Mouse (Mus musculus) embryonic fibroblast, embryonic 13.5 days (primary cell): ENCODE data around the gene BC005537. TPM values are rescaled to one million over a fixed set of nuclear protein-coding genes. Genes with fewer than 3 reads are reported as not detected.

ENCODE experiments used
- H3K27ac ChIP-seq: 2 replicates; pipeline ENCODE4 v1.5.1; 2012; ENCODE audit warnings: low read length, control low read depth, inconsistent platforms; ENCODE audit not compliant: insufficient read depth
- H3K4me1 ChIP-seq: 2 replicates; pipeline ENCODE4 v1.6.1; 2011; ENCODE audit warnings: low read length; ENCODE audit not compliant: control insufficient read depth, insufficient read depth
- H3K4me3 ChIP-seq: 2 replicates; pipeline ENCODE4 v1.5.1; 2011; ENCODE audit warnings: mild to moderate bottlenecking, control low read depth, low read length; ENCODE audit not compliant: insufficient read depth
- CTCF ChIP-seq: IDR thresholded peaks from 2 replicates; pipeline ENCODE4 v1.5.1; 2011; ENCODE audit warnings: mild to moderate bottlenecking, control low read depth, low read length, moderate library complexity, borderline replicate concordance; ENCODE audit not compliant: insufficient read depth
- POLR2A ChIP-seq: IDR thresholded peaks from 2 replicates; pipeline ENCODE4 v1.6.1; 2011; ENCODE audit warnings: low read depth, mild to moderate bottlenecking, control low read depth, low read length, moderate library complexity
- polyA plus RNA-seq: library from polyadenylated mRNA; stranded (reverse); fragments of >200 nt; gene quantifications from 2 replicates; pipeline ENCODE4 v1.2.4, GENCODE M21; 2011; ENCODE audit warnings: low read depth; ENCODE audit not compliant: missing spikeins, insufficient read length

Gene BC005537
- polyA plus RNA-seq, 1 experiment, result 165 TPM

DNA sequence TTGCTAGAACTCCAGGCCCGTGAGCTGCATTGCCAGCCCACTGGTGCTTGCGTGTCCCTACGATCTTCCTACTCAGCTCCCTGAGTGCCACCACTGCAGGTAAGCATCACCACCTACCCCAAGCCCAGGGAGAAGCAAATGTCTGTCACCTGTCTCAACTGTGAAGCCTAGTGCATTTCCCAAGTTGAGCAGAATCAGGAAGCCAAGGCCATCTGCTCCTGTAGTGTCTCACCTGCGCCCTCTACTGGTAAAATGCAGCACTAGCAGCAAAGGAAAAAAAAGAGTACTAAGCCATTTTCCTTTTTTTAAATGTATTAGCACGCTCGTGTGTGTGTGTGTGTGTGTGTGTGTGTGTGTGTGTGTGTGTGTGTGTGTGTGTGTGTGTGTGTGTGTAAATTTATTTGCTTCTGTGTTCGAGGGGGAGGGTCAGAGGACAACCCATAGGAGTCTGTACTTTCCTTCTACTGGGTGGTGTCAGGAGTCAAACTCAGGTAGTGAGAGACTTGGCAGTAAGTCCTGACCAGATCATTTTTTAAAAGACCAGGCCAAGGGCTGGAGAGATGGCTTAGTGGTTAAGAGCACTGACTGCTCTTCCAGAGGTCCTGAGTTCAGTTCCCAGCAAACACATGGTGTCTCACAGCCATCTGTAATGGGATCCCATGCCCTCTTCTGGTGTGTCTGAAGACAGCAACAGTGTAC lies 25.2 kb upstream of the BC005537 start:
- TF ChIP-seq CTCF (peak; percentile 60; the same call in 1 of the 2 replicates), POLR2A (no peak)
- H3K4me3 ChIP-seq, result no peak overlapping the region
- no peaks in the 10 kb centered on the region for H3K4me1 ChIP-seq
- no peak overlapping the region for H3K27ac ChIP-seq

DNA sequence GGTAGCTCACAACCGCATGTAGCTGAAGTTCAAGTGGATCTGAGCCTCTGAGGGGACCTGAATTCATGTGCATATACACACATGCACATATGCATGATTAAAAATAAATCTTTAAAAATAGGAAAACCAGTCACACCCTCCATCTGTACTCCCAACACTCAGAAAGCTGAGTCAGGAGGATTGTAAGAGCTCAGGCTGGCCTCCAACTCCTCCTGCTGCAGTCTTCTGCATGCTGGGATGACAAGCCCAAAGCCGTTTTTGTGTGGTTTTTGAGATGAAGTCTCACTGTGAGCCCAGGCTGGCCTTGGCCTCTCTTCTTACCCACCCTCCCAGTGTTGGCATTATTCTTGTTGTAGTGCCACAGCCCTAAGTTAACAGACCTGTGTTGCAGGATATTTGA lies 23.4 kb upstream of the BC005537 start:
- H3K4me3 ChIP-seq, result no peak overlapping the region
- TF ChIP-seq CTCF (no peak), POLR2A (no peak)
- H3K27ac ChIP-seq, result no peak overlapping the region
- peaks cover 5% of the 10 kb centered on the region for H3K4me1 ChIP-seq

DNA sequence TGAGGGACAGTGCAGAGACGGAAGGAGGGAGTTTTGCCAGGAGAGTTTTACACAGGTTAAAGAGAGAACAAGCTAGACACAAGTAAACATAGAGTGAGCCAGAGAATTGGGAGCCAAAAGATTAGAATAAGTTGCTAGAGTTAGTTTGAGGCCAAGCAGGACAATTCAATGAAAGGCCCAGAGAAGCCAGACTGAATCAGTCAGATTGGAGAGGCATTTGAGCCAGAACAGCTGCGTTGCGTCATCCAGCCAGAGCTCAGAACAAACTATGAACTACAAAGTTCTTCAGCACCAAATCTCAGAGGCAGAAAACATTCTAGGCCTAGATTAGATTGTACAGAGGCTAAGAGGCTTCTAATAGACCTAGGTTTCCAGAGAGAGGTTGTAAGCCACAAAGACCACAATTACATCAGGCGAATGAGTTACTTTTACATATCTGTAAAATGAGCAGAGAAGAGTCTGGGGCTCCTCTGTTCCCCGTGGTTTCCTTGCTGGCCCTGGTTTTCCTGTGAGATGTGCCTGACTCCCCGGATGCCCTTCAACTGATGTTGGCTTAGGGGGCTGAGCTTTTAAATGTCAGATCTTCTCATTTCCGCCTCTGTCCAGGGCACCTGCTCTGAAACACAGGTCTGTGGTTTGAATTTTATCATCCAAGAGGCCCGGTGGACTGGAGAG lies 22.6 kb upstream of the BC005537 start:
- TF ChIP-seq POLR2A (no peak), CTCF (no peak)
- Histone ChIP-seq H3K4me3 (no peak overlapping the region), H3K27ac (no peak overlapping the region), H3K4me1 (peaks cover 5% of the 10 kb centered on the region)

DNA sequence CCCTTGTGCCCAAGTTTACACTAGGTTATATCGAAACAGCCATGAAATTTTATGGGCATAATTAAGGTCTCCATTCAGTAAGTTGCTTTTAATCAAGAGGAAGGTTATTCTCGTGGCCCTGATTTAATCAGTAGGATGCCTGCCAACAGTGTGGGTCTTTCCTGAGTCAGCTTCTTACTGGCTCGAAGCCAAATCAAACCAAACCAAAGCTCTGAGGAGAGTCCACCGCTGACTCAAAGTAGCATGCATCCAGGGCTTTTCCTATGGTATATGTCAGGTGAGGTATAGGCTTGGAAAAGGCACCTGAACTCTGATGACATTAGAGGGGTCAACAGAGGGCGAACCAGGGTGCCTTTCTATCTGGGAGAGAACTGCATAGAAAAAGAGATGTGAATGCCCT lies 19.5 kb upstream of the BC005537 start:
- Histone ChIP-seq H3K4me1 (peaks cover 5% of the 10 kb centered on the region), H3K27ac (no peak overlapping the region), H3K4me3 (no peak overlapping the region)
- TF ChIP-seq POLR2A (no peak), CTCF (no peak)

DNA sequence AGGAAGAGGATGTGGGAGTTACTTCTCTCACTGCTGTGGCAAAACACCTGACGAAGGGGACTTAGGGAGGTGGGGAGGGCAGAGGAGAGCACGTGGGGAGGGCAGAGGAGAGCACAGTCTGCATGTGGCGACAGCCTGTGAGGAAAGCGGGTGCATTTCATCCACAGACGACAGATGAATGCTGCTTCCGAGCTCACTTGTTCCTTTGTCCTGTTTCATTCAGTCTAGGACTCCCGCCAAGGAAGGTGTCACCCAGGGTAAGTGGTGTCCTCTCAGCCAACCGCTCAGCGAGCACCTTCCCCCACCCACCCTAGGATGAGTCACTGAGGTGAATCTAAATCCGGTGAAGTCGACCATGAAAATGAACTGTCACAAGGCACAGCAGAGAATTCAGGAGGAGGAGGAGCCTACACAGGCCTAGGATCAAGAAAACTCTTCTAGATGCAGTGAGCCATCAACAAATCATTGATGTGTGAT lies 15.4 kb upstream of the BC005537 start:
- Histone ChIP-seq H3K4me3 (no peak overlapping the region), H3K27ac (no peak overlapping the region), H3K4me1 (peaks cover 5% of the 10 kb centered on the region)
- no peak for TF ChIP-seq CTCF
- TF ChIP-seq POLR2A, result no peak

DNA sequence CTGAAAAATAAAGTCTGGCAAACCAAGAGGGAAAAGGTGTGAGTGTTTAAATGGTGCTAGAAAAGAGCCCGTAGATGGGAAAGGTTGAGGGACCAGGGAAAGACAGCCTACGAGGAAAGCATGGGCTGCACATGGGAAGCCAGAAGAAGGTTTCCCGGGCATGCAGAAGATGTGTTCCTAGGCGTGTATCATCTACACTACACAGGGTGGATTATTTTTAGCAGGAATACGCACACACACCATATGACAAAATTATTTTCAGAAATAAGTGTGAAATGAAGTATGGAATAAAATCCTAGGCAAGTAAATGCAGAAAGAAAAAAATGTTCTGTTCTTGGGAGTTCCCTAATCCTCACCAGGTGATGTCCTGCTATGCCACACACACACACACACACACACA lies 14.0 kb upstream of the BC005537 start:
- no peak for TF ChIP-seq CTCF
- TF ChIP-seq POLR2A, result no peak
- H3K4me1 ChIP-seq, result peaks cover 5% of the 10 kb centered on the region
- H3K4me3 ChIP-seq, result no peak overlapping the region
- H3K27ac ChIP-seq, result no peak overlapping the region

DNA sequence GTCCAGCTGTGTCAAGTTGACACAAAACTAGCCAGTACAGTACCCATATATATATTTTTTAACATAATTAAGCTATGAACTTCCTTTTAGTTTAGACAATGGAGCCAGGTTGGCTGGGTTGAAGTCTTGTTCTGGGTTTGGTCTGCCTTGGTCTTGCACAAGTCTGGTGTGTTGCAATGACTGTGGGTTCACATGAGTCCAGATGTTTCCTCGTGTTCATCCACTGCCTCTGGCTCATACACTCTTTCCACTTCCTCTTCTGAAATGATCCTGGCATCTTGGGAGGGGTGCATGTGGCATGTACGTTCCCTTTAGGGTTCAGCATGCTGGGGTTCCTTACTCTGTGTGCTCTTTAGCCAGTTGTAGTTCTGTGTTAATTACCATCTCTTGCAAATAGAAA lies 10.1 kb upstream of the BC005537 start:
- Histone ChIP-seq H3K4me3 (no peak overlapping the region), H3K27ac (no peak overlapping the region), H3K4me1 (peaks cover 8% of the 10 kb centered on the region)
- TF ChIP-seq POLR2A, result no peak
- no peak for TF ChIP-seq CTCF

DNA sequence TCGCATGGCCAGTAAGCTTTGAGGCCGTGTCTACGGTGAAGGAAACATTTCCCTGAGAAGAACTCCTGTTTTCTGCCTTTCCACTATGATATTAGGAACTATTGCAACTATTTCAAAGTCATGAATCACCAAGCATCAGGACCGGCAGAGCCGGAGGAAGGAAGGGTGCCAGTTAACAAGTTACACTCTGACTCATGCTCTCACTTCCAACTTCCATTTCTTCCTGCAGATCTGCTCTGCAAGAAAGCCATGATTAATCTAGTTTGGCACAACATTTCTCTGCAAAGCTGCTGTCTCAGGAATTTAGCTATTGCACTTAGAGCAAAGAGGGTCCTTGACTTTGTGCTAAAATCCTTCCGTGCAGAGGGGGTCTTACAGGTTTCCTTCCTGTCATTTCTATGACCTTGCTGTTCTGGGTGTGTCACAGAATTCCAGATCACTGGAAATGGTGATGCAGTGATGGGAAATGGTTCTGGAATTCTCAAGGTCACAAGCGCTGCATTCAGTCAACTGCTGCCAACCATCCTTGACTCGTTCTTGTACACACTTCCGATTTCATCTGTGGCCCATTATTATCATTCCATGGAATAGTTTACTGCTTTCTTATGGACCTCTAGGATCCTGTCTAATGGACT lies 8.9 kb upstream of the BC005537 start:
- TF ChIP-seq CTCF (no peak), POLR2A (no peak)
- no peak overlapping the region for H3K4me3 ChIP-seq
- peak overlapping the region; percentile 70 for H3K27ac ChIP-seq
- H3K4me1 ChIP-seq, result peaks cover 8% of the 10 kb centered on the region

DNA sequence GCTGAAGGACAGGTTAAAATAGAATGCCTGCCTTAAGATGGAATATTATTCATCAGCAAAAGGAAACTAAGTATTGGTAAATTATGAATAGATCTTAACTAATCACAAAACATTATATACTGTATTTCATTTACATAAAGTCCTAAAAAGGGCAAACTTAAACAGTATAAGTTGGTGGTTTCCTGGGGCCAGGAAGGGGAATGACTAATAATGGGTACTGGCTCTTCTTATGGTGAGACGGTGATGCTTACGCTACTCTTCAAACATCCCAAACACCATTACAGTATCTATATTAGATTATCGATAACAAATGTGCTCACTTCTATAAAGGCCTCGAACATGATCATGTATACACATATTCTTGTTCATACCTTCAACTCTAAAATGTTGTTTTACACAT lies 2.8 kb upstream of the BC005537 start:
- H3K4me3 ChIP-seq, result no peak overlapping the region
- peaks cover 4% of the 10 kb centered on the region for H3K4me1 ChIP-seq
- no peak overlapping the region for H3K27ac ChIP-seq
- TF ChIP-seq POLR2A (no peak), CTCF (no peak)

DNA sequence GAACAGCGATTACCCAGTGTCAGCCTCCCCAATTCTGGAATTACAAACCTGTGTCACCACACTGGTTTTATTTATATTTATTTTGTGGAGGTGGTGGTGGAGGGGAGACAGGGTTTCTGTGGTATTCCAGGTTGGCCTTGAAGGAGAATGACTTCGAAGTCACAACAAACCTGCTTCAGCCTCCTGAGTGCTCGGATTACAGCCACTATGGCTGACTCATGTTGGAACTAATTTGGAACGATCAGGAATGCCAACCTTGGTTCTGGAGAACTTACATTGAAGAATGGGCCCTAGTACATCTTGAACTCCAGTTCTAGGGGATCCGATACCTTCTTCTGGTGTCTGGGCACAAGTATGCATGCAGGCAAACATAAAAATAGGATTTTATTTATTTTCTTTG lies 2.1 kb upstream of the BC005537 start:
- H3K4me3 ChIP-seq, result no peak overlapping the region
- no peak for TF ChIP-seq POLR2A
- TF ChIP-seq CTCF, result no peak
- H3K4me1 ChIP-seq, result peaks cover 4% of the 10 kb centered on the region
- peak overlapping the region; percentile 58; the same call in 1 of the 2 replicates for H3K27ac ChIP-seq
